Mouse (Mus musculus): ENCODE results near the gene Htr6. TPM values are rescaled to one million over a fixed set of nuclear protein-coding genes. Genes with fewer than 3 reads are reported as not detected.

Htr6 gene
- polyA plus RNA-seq (2012; rRNA removed) = not detected in 2 replicates

GRCm38 (mm10) chr4:139075041-139075711 is at the start of gene Htr6:
Gene Htr6 (minus strand): TSS chr4:139075570.

DNA sequence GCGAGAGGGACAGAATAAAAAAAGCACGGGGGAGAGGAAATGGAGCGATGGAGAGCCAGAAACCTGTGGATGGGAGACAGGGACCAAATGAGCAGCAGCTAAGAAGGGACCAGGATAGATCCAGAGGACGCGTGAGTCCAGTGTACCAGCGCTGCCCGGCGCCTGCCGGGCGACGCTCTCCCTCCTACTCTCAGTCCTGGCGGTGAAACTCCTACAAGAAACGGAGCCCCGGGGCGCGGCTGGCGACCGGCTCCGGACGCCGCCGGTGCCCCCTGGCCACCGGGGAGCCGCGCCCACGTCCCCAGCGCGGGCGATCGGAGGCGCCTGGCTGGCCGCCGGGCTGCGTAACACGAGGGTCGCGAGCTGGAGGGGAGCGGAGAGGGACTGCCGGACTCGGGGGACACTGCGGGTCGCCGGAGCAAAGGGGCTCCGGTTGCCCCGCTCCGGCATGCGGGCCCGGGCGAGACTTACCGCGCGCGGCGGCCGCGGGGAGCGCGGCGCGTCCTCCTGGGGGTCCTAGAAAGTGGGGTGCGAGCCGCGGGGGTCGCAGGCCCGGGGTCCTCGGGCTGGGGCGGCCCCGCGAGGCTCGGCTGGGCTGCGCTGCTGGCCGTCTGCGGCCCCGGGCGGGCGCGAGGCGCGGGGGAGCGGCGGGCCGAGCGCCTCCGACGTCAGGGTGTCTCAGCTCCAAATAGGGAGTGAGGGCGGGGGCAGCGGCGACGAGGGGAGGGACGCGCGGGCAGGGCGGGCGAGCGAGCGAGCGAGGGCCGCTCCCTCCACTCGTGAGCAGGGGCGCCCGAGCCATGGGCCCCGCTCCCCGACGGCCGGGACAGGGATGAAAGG is 17.2 kb upstream of the Htr6 start, which contains the start of gene Nbl1:
Gene Nbl1, minus strand, starts transcription at position 638 of the 840 bp plus-strand sequence.

Other genes starting within 250 kb of the Htr6 start
- gene Pla2g5, start 212.1 kb downstream of the Htr6 start, polyA plus RNA-seq (2012; rRNA removed) = not detected in 2 replicates
- gene Gm13030, start 201.6 kb downstream of the Htr6 start, polyA plus RNA-seq (2012; rRNA removed) = not detected in 2 replicates
- gene Pla2g2e, start 197.6 kb downstream of the Htr6 start, polyA plus RNA-seq (2012; rRNA removed) = 0.15 TPM in 1 of 2 replicates, not detected in the other
- 1.4 TPM in 2 replicates for gene Otud3, start 161.6 kb downstream of the Htr6 start, polyA plus RNA-seq (2012; rRNA removed)
- gene Rnf186, start 108.5 kb downstream of the Htr6 start, polyA plus RNA-seq (2012; rRNA removed) = 0.10 TPM in 1 of 2 replicates, not detected in the other
- 1.5 and 2.2 TPM in 2 replicates for gene Tmco4, start 102.7 kb downstream of the Htr6 start, polyA plus RNA-seq (2012; rRNA removed)
- gene Nbl1, start 17.4 kb upstream of the Htr6 start, polyA plus RNA-seq (2012; rRNA removed) = 0.45 and 1.1 TPM in 2 replicates
- gene Minos1, start 55.5 kb upstream of the Htr6 start, polyA plus RNA-seq (2012; rRNA removed) = 81.7 and 88.0 TPM in 2 replicates
- gene Capzb, start 117.3 kb upstream of the Htr6 start, polyA plus RNA-seq (2012; rRNA removed) = 67.3 and 73.3 TPM in 2 replicates
- 6.0 and 7.5 TPM in 2 replicates for gene Pqlc2, start 235.1 kb upstream of the Htr6 start, polyA plus RNA-seq (2012; rRNA removed)
- gene Akr7a5, start 235.2 kb upstream of the Htr6 start, polyA plus RNA-seq (2012; rRNA removed) = 7.8 and 8.8 TPM in 2 replicates

All from liver, embryonic 14 days (tissue).